8 mouse cellular contexts compared by ENCODE assay signal in genomic region chr9:84019627-84020026, GRCm38 (mm10).
DNase-seq lines count a peak whose midpoint lies in the region; ATAC-seq and TF ChIP-seq lines count a peak whose summit lies in the region.

No protein-coding gene starts in this region.

- no peaks in the 10 kb centered on the region for H3K27me3 ChIP-seq in kidney, adult 2 months (replicated peaks; ENCODE audit: control insufficient read depth, insufficient read depth, low read length)

- 0 out of 2 replicates have a peak, but pooled peaks have one; percentile 9 for TF ChIP-seq CTCF in kidney, adult 2 months (conservative IDR thresholded peaks at IDR 0.05; ENCODE audit: insufficient read depth, insufficient read length, low read depth, low read length)

- no peak overlapping the region for H3K4me3 ChIP-seq in kidney, adult 2 months (ENCODE audit: insufficient read depth, low read depth, low read length)

- TF ChIP-seq POLR2A in kidney, adult 2 months (IDR thresholded peaks at IDR 0.05; ENCODE audit: low read depth, low read length), result no peak

- no peaks in the 10 kb centered on the region for H3K36me3 ChIP-seq in kidney, adult 2 months (ENCODE audit: control insufficient read depth, insufficient read depth, low read length)

- peak; percentile 13 for DNase-seq in kidney, adult 2 months
- no peak for DNase-seq in kidney, postnatal 4 days
- peak; percentile 13 for DNase-seq in ES-CJ7 (ENCODE audit: low read depth, low spot score)
- DNase-seq in lung, postnatal 25 days (ENCODE audit: low spot score), result peak; percentile 22
- DNase-seq in thymus, postnatal 14 days, result no peak
- DNase-seq in right cerebral cortex, postnatal 36 days (ENCODE audit: low spot score in 2 of 2), result no peak
- DNase-seq in thymus, postnatal 0 days (ENCODE audit: low spot score), result no peak

- no peak overlapping the region for H3K27ac ChIP-seq in kidney, adult 2 months (ENCODE audit: insufficient read depth, low read depth, low read length)

- H3K4me1 ChIP-seq in kidney, adult 2 months (ENCODE audit: control insufficient read depth, insufficient read depth, low read length), result no peaks in the 10 kb centered on the region

- peak; percentile 88; the same call in 1 of the 2 replicates for ATAC-seq in common myeloid progenitor, adult 5-6 weeks (replicated peaks; ENCODE audit: low read depth, poor library complexity, severe bottlenecking)

- WGBS in kidney, adult 2 months, result 60% methylated on average over 2 of the region's 2 CpGs

Comparison
In these comparisons a context has a peak if more than half of its experiments do, and no peak if none do; other contexts are left out.
1. DNase-seq: peak in kidney, adult 2 months (single experiment), ES-CJ7 (single experiment) and lung, postnatal 25 days (single experiment); none in kidney, postnatal 4 days (0 of 2), thymus, postnatal 14 days (single experiment), right cerebral cortex, postnatal 36 days (0 of 2) and thymus, postnatal 0 days (single experiment).